Mouse (Mus musculus) hindbrain, embryonic 12.5 days (tissue): ENCODE results near the gene Neurl2. TPM values are rescaled to one million over a fixed set of nuclear protein-coding genes. Genes with fewer than 3 reads are reported as not detected.
A peak's percentile ranks its signal among the peaks of the same experiment; 100 is the strongest.
"Not testable (repeated sequence)": the region's sequence is repeated elsewhere in the genome, so short reads cannot be mapped to it uniquely, and the experiment has no call there.

Experiments
- ATAC-seq: fragments of 200-750 bp; cut with Nextera tagmentation; 2 replicates; pipeline ENCODE4 v1.8.0; 2017; ENCODE audit warnings: moderate TSS enrichment; ENCODE audit not compliant: low FRiP score
- H3K27ac ChIP-seq: fragments of 300-500 bp; sonication (generic); 2 replicates; pipeline ENCODE4 v1.5.1; 2016; ENCODE audit warnings: mild to moderate bottlenecking
- H3K27me3 ChIP-seq: fragments of 300-500 bp; sonication (generic); 2 replicates; pipeline ENCODE4 v1.6.1; 2016; ENCODE audit warnings: mild to moderate bottlenecking
- H3K36me3 ChIP-seq: fragments of 300-500 bp; sonication (generic); 2 replicates; pipeline ENCODE4 v1.6.1; 2016; ENCODE audit warnings: mild to moderate bottlenecking
- H3K4me1 ChIP-seq: fragments of 300-500 bp; sonication (generic); 2 replicates; pipeline ENCODE4 v1.6.1; 2016
- H3K4me2 ChIP-seq: fragments of 300-500 bp; sonication (generic); replicated peaks from 2 replicates; pipeline ENCODE4 v1.6.1; 2016; ENCODE audit warnings: mild to moderate bottlenecking
- H3K4me3 ChIP-seq: fragments of 300-500 bp; sonication (generic); 2 replicates; pipeline ENCODE4 v1.5.1; 2016; ENCODE audit warnings: mild to moderate bottlenecking
- H3K9ac ChIP-seq: fragments of 300-500 bp; sonication (generic); 2 replicates; pipeline ENCODE4 v1.6.1; 2016; ENCODE audit warnings: mild to moderate bottlenecking, moderate library complexity
- H3K9me3 ChIP-seq: fragments of 300-500 bp; sonication (generic); replicated peaks from 2 replicates; pipeline ENCODE4 v1.6.1; 2016; ENCODE audit warnings: mild to moderate bottlenecking
- WGBS: fragments of 180-500 bp; shearing (Covaris S2); methylation state at CpG from one replicate; pipeline ENCODE4 v1.1.7; 2016; 5-methylcytosine and 5-hydroxymethylcytosine counted together
- polyA plus RNA-seq: library from polyadenylated mRNA; unstranded; fragments of >200 nt; fragmentation: Nextera tagmentation; extraction: Ambion mirVana; gene quantifications from 2 replicates; pipeline ENCODE4 v1.2.1, GENCODE M21; 2016

Neurl2 gene
- polyA plus RNA-seq, 1 experiment from 2014 or later: 5.5 TPM

DNA sequence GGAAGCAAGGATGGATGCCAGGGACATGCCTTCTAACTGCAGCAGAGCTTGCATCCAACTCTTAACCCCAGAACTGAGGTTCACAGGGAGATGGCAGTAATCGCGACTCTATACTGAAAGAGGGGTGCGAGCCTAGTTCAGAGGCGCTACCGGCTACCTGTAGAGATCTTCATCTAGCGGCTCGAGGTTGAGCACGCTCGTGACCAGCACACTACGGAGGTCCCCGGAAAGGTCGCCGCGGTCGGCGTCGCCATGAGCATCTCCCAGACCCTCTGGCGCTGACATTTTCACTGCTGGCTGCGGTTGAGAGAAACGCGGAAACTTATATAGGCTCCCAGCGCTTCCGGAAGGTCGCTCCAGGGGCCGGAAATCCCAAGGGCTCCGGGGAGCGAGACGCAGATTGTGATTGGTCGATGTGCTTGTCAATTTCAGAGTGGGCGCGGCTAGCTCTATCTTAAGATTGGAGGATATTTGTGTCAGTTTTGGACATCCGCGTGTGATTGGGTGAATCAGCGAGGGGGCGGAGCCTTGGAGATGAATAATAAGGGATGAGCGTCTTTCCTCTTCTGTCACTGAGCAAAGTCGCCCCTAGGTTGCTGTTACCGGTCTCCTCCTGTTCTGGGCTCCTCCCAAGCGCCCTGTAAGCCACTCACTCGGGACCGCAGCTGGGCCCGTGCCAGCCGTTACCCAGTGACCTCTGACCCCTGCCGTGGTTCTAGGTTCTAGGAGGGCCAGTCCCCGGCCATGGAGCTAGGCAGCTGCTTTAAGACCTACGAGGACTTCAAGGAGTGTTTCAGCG, 28.5 kb downstream of the Neurl2 start, which contains the start of the genes Acot8 and Zswim3:
Acot8 (minus strand) TSS at position 350 of the 799 bp plus-strand sequence.
Zswim3 (plus strand) TSS at position 566 of the 799 bp plus-strand sequence.
- Histone ChIP-seq H3K4me3 (peak within 1 kb of the TSS; percentile 82), H3K27ac (peak within 1 kb of the TSS; percentile 92), H3K9ac (peak within 1 kb of the TSS; percentile 84), H3K4me2 (peak within 1 kb of the TSS; percentile 85), H3K36me3 (peaks cover 24% of the 10 kb centered on the region), H3K4me1 (peaks cover 25% of the 10 kb centered on the region), H3K9me3 (no peaks in the 10 kb centered on the region), H3K27me3 (no peaks in the 10 kb centered on the region)
- ATAC-seq: peak; percentile 95
- under 1% methylated on average over 47 of the region's 47 CpGs for WGBS

DNA sequence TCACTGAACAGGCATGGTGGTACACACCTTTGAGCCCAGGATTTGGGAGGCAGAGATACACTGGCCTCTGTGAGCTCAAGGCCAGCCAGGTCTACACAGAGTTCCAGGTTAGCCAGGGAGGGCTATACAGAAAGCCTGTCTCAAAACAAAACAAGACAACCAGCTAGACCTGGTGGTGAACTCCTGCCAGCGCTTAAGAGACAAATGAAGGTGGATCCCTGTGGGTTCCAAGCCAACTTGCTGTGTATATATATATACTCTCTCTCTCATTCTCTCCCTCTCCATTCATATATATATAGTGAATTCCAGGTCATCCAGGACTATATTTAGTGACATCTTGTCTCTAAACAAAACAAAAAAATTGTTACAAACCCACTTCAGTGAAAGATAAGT, 29.3 kb downstream of the Neurl2 start:
- Histone ChIP-seq H3K4me1 (peaks cover 25% of the 10 kb centered on the region), H3K4me2 (peak overlapping the region; percentile 80), H3K27ac (no peak overlapping the region), H3K36me3 (peaks cover 27% of the 10 kb centered on the region), H3K9me3 (no peaks in the 10 kb centered on the region), H3K9ac (peak overlapping the region; percentile 82), H3K4me3 (peak overlapping the region; percentile 82), H3K27me3 (no peaks in the 10 kb centered on the region)
- WGBS: 45% methylated on average over 1 of the region's 1 CpGs
- no peak for ATAC-seq

DNA sequence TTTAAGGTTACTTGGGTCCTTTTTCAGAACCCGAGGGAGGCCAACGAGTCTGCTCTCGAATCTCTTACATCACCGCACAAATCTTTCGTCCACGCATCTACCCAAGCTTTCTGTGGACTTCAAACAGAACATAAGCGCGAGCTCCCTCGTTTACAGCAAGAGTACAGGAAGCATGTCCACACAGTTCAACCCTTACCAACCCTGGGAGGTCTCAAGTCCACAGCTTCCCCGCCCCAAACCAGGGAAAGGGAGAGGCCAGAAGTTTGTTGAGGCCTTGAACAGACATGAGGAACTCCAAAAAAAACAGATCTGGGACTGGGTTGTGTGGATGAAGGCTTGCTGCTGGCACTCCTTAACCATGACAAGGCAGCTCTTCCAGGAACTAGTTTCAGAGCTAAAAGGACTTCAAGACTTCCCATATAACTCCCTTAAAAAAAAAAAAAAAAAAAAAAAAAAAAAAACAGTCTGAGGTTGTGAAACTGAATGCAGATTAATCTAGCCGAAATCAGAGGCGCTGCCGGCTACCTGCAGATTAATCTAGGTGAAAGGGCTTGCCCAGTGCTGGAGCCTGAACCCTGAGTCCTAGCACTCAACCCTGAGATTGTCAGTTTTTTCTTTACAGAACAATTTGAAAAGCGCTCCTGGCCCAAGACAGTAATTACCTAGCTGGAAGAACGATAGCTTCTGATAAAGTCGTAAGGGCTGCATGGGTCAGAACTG, 29.9 kb downstream of the Neurl2 start:
- Histone ChIP-seq H3K27me3 (no peaks in the 10 kb centered on the region), H3K9ac (peak overlapping the region; percentile 82), H3K4me2 (peak overlapping the region; percentile 80), H3K9me3 (no peaks in the 10 kb centered on the region), H3K36me3 (peaks cover 25% of the 10 kb centered on the region), H3K4me3 (peak overlapping the region; percentile 82), H3K27ac (no peak overlapping the region), H3K4me1 (peaks cover 25% of the 10 kb centered on the region)
- 95% methylated on average over 16 of the region's 16 CpGs for WGBS
- no peak for ATAC-seq

DNA sequence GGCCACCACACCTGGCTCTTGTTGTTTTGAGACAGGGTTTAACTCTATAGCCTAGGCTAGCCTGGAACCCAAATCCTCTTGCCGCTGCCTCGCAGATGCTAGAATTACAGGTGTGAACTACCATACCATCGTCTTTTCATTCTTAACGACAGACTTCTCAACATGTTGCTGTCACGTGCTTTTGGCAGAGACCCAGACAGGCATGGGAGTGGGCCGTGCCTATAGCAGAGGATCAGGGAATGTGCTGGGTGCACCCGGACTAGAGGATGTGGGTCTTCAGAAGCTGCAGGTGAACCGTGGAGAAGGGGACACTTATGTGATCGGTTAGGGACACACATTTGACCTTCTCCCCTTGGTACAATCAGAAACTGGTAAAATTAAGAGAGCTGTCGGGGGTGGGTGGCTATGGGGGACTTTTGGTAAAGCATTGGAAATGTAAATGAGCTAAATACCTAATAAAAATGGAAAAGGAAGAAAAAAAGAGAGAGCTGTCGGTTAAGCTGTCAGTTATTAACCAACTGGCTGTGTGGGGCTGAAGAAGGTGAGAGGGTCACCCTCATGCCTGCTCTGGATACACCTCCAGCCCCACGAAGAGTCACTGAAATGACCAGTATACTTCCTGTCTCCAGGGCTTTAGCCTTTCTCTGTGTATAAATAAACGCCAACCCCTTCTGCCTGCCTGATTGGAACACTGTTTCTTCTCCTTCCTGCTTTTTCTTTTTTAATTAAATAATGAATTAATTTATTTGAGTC, 32.8 kb downstream of the Neurl2 start:
- Histone ChIP-seq H3K9ac (no peak overlapping the region), H3K27me3 (no peaks in the 10 kb centered on the region), H3K4me3 (no peak overlapping the region), H3K9me3 (no peaks in the 10 kb centered on the region), H3K36me3 (peaks cover 45% of the 10 kb centered on the region), H3K27ac (no peak overlapping the region), H3K4me1 (peaks cover 16% of the 10 kb centered on the region), H3K4me2 (no peak overlapping the region)
- WGBS: 96% methylated on average over 13 of the region's 13 CpGs
- ATAC-seq: no peak

DNA sequence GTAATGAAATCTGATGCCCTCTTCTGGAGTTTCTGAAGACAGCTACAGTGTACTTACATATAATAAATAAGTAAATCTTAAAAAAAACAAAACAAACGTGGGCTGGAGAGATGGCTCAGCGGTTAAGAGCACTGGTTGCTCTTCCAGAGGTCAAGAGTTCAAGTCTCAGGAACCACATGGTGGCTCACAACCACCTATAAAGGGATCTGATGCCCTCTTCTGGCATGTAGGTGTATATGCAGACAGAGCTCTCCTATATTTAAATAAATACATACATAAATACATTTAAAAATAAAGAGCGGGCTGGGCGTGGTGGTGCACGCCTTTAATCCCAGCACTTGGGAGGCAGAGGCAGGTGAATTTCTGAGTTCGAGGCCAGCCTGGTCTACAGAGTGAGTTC, 34.7 kb downstream of the Neurl2 start:
- WGBS: 88% methylated on average over 6 of the region's 6 CpGs
- not testable (repeated sequence) for H3K4me1 ChIP-seq, H3K27ac ChIP-seq, H3K27me3 ChIP-seq, H3K4me3 ChIP-seq, H3K9ac ChIP-seq, H3K4me2 ChIP-seq, H3K9me3 ChIP-seq, ATAC-seq
- H3K36me3 ChIP-seq: peaks cover 53% of the 10 kb centered on the region

DNA sequence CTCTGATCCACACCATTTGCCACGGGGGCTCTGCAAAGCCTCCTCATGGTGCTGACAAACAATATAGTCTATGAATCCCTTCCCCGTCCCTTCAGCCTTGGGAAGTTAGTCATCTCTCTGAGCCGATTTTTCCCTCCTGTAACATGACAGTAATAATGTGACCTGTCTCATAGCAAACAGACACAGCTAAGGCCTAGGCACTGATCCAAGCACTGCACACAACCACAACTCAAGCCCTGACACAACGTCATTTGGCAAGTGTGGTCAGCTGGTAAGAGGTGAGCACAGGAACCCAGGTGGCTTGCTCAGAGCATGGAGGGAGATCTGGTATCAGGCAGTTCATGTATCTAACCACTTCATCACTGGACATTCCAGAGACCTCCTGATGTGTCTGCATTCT, 37.4 kb downstream of the Neurl2 start:
- H3K4me3 ChIP-seq: no peak overlapping the region
- H3K4me1 ChIP-seq: no peaks in the 10 kb centered on the region
- WGBS: 88% methylated on average over 4 of the region's 4 CpGs
- no peak overlapping the region for H3K27ac ChIP-seq
- no peak overlapping the region for H3K4me2 ChIP-seq
- no peak for ATAC-seq
- no peaks in the 10 kb centered on the region for H3K27me3 ChIP-seq
- H3K9me3 ChIP-seq: no peaks in the 10 kb centered on the region
- H3K36me3 ChIP-seq: peaks cover 69% of the 10 kb centered on the region
- no peak overlapping the region for H3K9ac ChIP-seq

DNA sequence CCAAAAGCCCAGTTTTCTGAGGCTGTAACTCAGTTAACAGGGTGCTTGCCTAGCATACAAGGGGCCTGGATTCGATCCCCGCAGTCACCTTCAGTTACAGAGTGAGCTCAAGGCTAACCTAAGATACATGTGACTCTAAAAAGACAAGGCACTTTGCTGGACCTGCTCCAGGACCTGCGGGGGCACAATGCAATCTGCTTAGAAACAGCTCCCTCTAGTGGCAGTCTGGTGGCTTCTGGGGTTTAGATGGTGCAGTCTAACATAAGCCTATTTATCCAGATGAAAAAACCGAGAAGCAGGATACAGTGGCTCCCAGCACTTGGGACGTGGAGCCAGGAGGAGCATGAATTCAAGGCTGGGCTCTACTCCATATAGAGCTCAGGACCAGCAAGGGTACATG, 39.0 kb downstream of the Neurl2 start:
- H3K36me3 ChIP-seq: peaks cover 67% of the 10 kb centered on the region

DNA sequence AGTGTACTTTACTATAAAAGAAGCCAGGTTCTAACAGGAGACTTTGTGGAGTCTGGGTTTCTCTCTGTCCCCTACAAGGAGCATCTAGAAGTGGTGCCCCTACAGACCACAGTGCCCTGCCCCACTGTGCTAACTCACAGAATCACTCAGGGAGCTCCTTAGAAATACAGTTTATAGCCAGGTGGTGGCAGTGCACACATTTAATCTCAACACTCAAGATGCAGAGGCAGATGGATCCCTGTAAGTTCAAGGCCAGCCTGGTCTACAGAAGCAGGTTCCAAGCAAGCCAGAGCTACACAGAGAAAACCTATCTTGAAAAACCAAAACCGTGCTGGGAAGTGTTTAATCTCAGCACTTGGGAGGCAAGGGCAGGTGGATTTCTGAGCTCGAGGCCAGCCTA, 39.5 kb downstream of the Neurl2 start:
- Histone ChIP-seq H3K4me1 (no peaks in the 10 kb centered on the region), H3K36me3 (peaks cover 65% of the 10 kb centered on the region), H3K9ac (no peak overlapping the region), H3K9me3 (no peaks in the 10 kb centered on the region), H3K27me3 (no peaks in the 10 kb centered on the region), H3K4me2 (no peak overlapping the region), H3K27ac (no peak overlapping the region), H3K4me3 (no peak overlapping the region)
- WGBS: 92% methylated on average over 2 of the region's 2 CpGs
- no peak for ATAC-seq

More for the DNA sequence above, 39.0 kb downstream of the Neurl2 start:
- H3K4me3 ChIP-seq: no peak overlapping the region
- no peaks in the 10 kb centered on the region for H3K27me3 ChIP-seq
- H3K9me3 ChIP-seq: no peaks in the 10 kb centered on the region
- WGBS: 36% methylated on average over 5 of the region's 5 CpGs
- H3K4me1 ChIP-seq: no peaks in the 10 kb centered on the region
- H3K4me2 ChIP-seq: no peak overlapping the region
- peak; percentile 52; the same call in 1 of the 2 replicates for ATAC-seq
- no peak overlapping the region for H3K9ac ChIP-seq
- H3K27ac ChIP-seq: no peak overlapping the region

DNA sequence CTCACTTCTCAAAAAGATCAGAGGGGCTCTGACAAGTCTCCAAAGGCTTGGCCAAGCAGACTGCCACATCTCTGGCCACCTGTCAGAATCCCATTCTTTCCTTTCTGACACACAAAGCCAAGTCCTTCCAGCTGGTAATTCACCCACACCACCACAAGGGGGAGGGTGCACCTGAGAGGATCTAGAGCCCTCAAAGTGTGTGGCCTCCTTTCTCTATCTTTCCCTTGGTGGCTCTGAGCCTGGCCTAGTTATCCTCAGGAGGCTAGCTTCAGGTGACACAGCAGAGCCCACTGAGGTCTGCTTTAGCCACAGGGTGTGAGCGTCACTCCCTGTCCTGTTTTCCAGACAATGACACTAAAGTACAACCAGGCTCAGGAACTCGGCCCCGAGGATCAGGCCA, 40.0 kb downstream of the Neurl2 start:
- Histone ChIP-seq H3K4me2 (no peak overlapping the region), H3K9ac (no peak overlapping the region), H3K36me3 (peaks cover 64% of the 10 kb centered on the region), H3K27me3 (no peaks in the 10 kb centered on the region), H3K4me1 (peaks cover 3% of the 10 kb centered on the region; the same call in 1 of the 2 replicates), H3K9me3 (no peaks in the 10 kb centered on the region), H3K27ac (no peak overlapping the region), H3K4me3 (no peak overlapping the region)
- 90% methylated on average over 3 of the region's 3 CpGs for WGBS
- no peak for ATAC-seq

DNA sequence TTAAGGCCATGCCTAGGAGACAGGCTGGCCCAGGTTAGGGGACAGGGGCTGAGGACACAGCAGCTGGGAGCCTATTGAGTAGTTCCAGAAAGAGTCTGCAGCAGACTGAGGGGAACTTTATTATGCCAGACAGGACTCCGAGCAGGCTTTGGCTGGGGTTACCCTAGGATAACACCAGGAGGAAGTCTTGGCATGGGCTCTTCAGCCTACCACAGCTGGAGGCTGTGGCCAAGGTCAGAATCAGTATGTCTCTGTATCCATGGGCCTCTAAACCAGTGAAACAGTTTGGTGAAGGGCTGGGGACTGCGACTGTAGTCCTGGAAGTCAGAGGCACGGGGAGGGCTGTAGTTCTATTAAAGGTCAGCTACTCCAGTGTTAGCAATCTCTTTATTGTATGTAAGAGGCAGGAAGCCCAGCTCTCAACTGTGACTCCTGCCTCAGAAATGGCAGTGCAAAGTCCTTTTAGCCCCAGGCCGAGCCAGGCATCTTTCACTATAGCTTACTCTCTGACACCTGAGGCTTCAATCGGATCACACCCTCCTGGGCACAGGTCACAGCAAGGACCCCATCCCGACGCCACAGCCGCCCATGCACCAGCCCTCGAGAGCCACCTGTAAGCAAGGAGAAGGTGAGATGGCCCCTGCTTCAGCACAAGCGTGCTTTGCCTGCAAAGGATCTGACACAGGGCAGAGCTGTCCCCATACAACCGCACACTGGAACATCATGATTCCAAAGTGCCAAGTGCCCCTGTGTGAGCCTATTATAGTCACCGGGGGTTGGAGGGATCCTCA, 40.7 kb downstream of the Neurl2 start:
- H3K4me2 ChIP-seq: no peak overlapping the region
- peaks cover 60% of the 10 kb centered on the region for H3K36me3 ChIP-seq
- 95% methylated on average over 12 of the region's 12 CpGs for WGBS
- H3K4me3 ChIP-seq: no peak overlapping the region
- H3K27ac ChIP-seq: no peak overlapping the region
- H3K27me3 ChIP-seq: no peaks in the 10 kb centered on the region
- no peak overlapping the region for H3K9ac ChIP-seq
- no peak for ATAC-seq
- peaks cover 3% of the 10 kb centered on the region; the same call in 1 of the 2 replicates for H3K4me1 ChIP-seq
- H3K9me3 ChIP-seq: no peaks in the 10 kb centered on the region

DNA sequence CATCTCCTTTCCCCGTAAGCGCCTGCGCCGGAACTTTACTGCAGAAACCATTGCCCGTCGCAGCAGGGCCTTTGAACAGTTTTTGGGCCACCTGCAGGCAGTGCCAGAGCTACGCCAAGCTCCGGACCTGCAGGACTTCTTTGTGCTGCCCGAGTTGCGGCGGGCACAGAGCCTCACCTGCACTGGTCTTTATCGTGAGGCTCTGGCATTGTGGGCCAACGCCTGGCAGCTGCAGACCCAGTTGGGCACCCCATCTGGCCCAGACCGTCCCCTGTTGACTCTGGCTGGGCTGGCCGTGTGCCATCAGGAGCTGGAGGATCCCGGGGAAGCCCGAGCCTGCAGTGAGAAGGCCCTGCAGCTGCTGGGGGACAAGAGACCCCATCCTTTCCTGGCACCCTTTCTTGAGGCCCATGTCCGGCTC, 41.4 kb downstream of the Neurl2 start:
- H3K9ac ChIP-seq: no peak overlapping the region
- ATAC-seq: no peak
- H3K36me3 ChIP-seq: peaks cover 57% of the 10 kb centered on the region
- no peak overlapping the region for H3K4me2 ChIP-seq
- H3K27ac ChIP-seq: no peak overlapping the region
- H3K27me3 ChIP-seq: no peaks in the 10 kb centered on the region
- no peak overlapping the region for H3K4me3 ChIP-seq
- H3K9me3 ChIP-seq: no peaks in the 10 kb centered on the region
- 92% methylated on average over 18 of the region's 18 CpGs for WGBS
- H3K4me1 ChIP-seq: peaks cover 4% of the 10 kb centered on the region; the same call in 1 of the 2 replicates
